Mouse (Mus musculus): ENCODE measurements at regions not wholly inside any gene's neighbourhood (a gene's known extent, or its start where the extent isn't known, plus 50 kb on each side); places are given as distances from the start of the nearest gene placed in this dataset.

GRCm38 (mm10) chr5:44416844-44417589, 190.6 kb upstream of the Tapt1 start:
- Histone ChIP-seq H3K27ac (peak overlapping the region; percentile 40; the same call in 1 of the 2 replicates), H3K27me3 (ENCODE audit: control insufficient read depth, insufficient read depth, low read length) (no peaks in the 10 kb centered on the region), H3K9ac (ENCODE audit: low read depth, low read length) (no peak overlapping the region), H3K79me2 (replicated peaks; ENCODE audit: control insufficient read depth, insufficient read depth, low read length) (no peaks in the 10 kb centered on the region), H3K36me3 (ENCODE audit: control insufficient read depth, insufficient read depth, low read length) (0 out of 2 replicates have a peak, but pooled peaks cover 3% of the 10 kb centered on the region), H3K4me1 (ENCODE audit: control insufficient read depth, insufficient read depth, low read length) (peaks cover 5% of the 10 kb centered on the region), H3K4me3 (no peak overlapping the region)
- 47% methylated on average over 4 of the region's 4 CpGs for WGBS
- intact Hi-C loops (cut with DNase I), result no loop called here
- DNase-seq, result peak in 1 of 2 experiments; percentile 38
- TF ChIP-seq EP300 (IDR thresholded peaks at IDR 0.05; ENCODE audit: insufficient read depth, low read depth, low read length), result no peak

DNA sequence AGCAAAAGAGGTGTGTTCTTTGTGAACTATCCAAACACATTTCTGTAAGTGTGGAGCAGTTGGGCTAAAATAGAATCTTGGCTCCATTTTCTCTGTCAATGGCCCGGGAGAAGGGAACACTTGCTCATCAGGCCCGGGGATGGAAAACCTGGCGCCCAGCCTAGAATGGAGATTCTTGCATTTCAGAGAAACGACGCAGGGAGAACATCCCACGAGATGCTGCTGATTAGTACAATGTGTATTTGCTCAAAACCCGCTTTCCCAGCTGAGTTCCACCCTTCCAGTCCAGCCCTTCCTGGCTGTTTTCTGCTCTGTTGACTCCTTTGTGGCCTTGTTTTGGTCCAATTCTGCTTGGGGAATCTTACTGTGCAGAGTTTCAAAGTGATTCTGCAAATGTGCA, 188.0 kb upstream of the Tapt1 start:
- 14% methylated on average over 7 of the region's 7 CpGs for WGBS

DNA sequence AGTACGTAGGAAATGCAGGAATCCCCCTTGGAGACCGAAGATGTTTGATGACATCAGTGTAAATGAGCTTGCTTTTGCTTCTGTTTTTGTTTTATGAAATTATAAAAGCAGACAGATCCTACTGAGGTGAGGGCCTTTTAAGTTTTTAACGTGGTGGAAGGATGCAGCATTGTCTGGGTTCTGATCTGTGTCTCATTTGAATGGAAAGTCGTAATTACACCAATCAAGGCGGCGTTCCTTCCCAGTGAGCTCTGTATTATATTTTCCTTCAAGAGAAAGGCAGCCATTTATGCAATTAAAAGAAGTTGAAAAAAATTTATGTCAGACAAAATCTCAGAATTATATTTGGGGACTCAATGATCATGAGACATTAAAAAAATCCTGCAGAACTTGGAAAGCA, 176.9 kb upstream of the Tapt1 start:
- 79% methylated on average over 6 of the region's 6 CpGs for WGBS

More for the DNA sequence above, 188.0 kb upstream of the Tapt1 start:
- no peak overlapping the region for H3K9ac ChIP-seq (ENCODE audit: low read depth, low read length)
- peak overlapping the region; percentile 3; the same call in 1 of the 2 replicates for H3K27ac ChIP-seq
- intact Hi-C loops (cut with DNase I), result no loop called here
- peak; percentile 71 to 77 for DNase-seq
- no peaks in the 10 kb centered on the region for H3K27me3 ChIP-seq (ENCODE audit: control insufficient read depth, insufficient read depth, low read length)
- H3K4me1 ChIP-seq (ENCODE audit: control insufficient read depth, insufficient read depth, low read length), result peaks cover 5% of the 10 kb centered on the region
- H3K79me2 ChIP-seq (replicated peaks; ENCODE audit: control insufficient read depth, insufficient read depth, low read length), result no peaks in the 10 kb centered on the region
- TF ChIP-seq CTCF (IDR thresholded peaks at IDR 0.05), result no peak
- 0 out of 2 replicates have a peak, but pooled peaks have one; percentile 24 for TF ChIP-seq EP300 (IDR thresholded peaks at IDR 0.05; ENCODE audit: insufficient read depth, low read depth, low read length)
- H3K4me3 ChIP-seq, result no peak overlapping the region
- H3K36me3 ChIP-seq (ENCODE audit: control insufficient read depth, insufficient read depth, low read length), result 0 out of 2 replicates have a peak, but pooled peaks cover 3% of the 10 kb centered on the region

GRCm38 (mm10) chr5:44400573-44401332, 174.3 kb upstream of the Tapt1 start:
- Histone ChIP-seq H3K27ac (no peak overlapping the region), H3K79me2 (replicated peaks; ENCODE audit: control insufficient read depth, insufficient read depth, low read length) (no peaks in the 10 kb centered on the region), H3K9ac (ENCODE audit: low read depth, low read length) (no peak overlapping the region), H3K36me3 (ENCODE audit: control insufficient read depth, insufficient read depth, low read length) (no peaks in the 10 kb centered on the region), H3K4me3 (no peak overlapping the region), H3K4me1 (ENCODE audit: control insufficient read depth, insufficient read depth, low read length) (no peaks in the 10 kb centered on the region), H3K27me3 (ENCODE audit: control insufficient read depth, insufficient read depth, low read length) (no peaks in the 10 kb centered on the region)
- 71% methylated on average over 8 of the region's 8 CpGs for WGBS
- TF ChIP-seq EP300 (IDR thresholded peaks at IDR 0.05; ENCODE audit: insufficient read depth, low read depth, low read length) (no peak), CTCF (IDR thresholded peaks at IDR 0.05) (no peak), POLR2A (IDR thresholded peaks at IDR 0.05; ENCODE audit: insufficient read depth, low read depth, low read length) (no peak)
- no peak for DNase-seq
- intact Hi-C loops (cut with DNase I), result no loop called here

More for the DNA sequence above, 176.9 kb upstream of the Tapt1 start:
- Histone ChIP-seq H3K4me1 (ENCODE audit: control insufficient read depth, insufficient read depth, low read length) (no peaks in the 10 kb centered on the region), H3K27me3 (ENCODE audit: control insufficient read depth, insufficient read depth, low read length) (no peaks in the 10 kb centered on the region), H3K9ac (ENCODE audit: low read depth, low read length) (no peak overlapping the region), H3K27ac (no peak overlapping the region), H3K79me2 (replicated peaks; ENCODE audit: control insufficient read depth, insufficient read depth, low read length) (no peaks in the 10 kb centered on the region), H3K4me3 (no peak overlapping the region), H3K36me3 (ENCODE audit: control insufficient read depth, insufficient read depth, low read length) (no peaks in the 10 kb centered on the region)
- no peak for TF ChIP-seq POLR2A (IDR thresholded peaks at IDR 0.05; ENCODE audit: insufficient read depth, low read depth, low read length)
- TF ChIP-seq EP300 (IDR thresholded peaks at IDR 0.05; ENCODE audit: insufficient read depth, low read depth, low read length), result no peak
- no peak for TF ChIP-seq CTCF (IDR thresholded peaks at IDR 0.05)
- intact Hi-C loops (cut with DNase I), result no loop called here
- no peak for DNase-seq

DNA sequence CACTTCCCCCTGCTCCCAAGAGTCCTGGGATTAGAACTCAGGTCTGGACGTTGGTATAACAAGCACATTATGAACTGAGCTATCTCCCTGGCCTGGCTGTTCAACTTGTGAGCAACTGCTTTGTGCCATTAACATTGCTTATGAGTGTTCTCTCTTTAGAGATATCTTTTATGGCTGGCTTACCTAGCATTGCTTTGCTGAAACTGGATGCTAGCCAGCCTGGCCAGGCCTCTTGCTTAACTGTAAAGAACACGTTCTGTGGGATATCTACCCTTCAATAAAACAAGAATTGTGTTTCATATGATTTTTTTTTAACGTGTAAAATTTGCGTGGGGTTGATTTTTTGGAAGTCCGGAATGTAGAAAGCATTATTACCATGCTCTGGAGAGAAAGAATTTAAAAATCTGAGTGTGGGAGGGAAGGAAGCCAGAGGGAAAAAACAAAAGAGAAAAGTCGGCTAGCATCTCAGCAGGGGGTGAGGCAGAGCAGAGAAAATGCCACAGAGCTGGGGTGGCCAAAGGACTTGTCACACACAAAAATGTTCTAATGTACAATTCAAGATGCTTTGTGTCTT, 160.9 kb upstream of the Tapt1 start:
- 44% methylated on average over 6 of the region's 6 CpGs for WGBS
- no peak overlapping the region for H3K9ac ChIP-seq (ENCODE audit: low read depth, low read length)
- TF ChIP-seq POLR2A (IDR thresholded peaks at IDR 0.05; ENCODE audit: insufficient read depth, low read depth, low read length) (no peak), CTCF (IDR thresholded peaks at IDR 0.05) (no peak), EP300 (IDR thresholded peaks at IDR 0.05; ENCODE audit: insufficient read depth, low read depth, low read length) (no peak)
- no peaks in the 10 kb centered on the region for H3K4me1 ChIP-seq (ENCODE audit: control insufficient read depth, insufficient read depth, low read length)
- no peak for DNase-seq
- no peaks in the 10 kb centered on the region for H3K27me3 ChIP-seq (ENCODE audit: control insufficient read depth, insufficient read depth, low read length)
- no peak overlapping the region for H3K27ac ChIP-seq
- H3K36me3 ChIP-seq (ENCODE audit: control insufficient read depth, insufficient read depth, low read length), result no peaks in the 10 kb centered on the region
- H3K4me3 ChIP-seq, result no peak overlapping the region
- no peaks in the 10 kb centered on the region for H3K79me2 ChIP-seq (replicated peaks; ENCODE audit: control insufficient read depth, insufficient read depth, low read length)
- intact Hi-C loops (cut with DNase I), result no loop called here

DNA sequence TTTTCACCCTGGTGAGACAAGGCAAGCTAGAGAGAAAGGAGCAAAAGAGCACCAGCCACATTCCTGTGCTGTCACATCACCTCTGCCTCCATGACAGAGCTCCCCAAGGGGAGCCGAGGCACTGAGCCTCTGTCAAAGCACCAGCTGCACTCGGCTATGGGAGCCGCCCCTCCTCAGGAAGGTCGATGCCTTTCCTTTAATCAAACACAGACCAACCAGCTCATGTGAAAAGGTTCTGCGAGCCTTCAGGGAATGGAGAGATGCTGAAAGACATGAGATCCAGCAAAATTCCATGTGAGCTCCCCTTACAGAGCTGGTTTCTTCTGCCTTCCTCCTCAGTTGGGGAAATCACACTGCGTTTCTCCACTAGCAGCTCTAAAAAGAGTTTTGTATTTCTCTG, 159.8 kb upstream of the Tapt1 start:
- intact Hi-C loops (cut with DNase I), result no loop called here
- WGBS, result 50% methylated on average over 6 of the region's 6 CpGs
- Histone ChIP-seq H3K4me3 (no peak overlapping the region), H3K9ac (ENCODE audit: low read depth, low read length) (no peak overlapping the region), H3K27me3 (ENCODE audit: control insufficient read depth, insufficient read depth, low read length) (no peaks in the 10 kb centered on the region), H3K79me2 (replicated peaks; ENCODE audit: control insufficient read depth, insufficient read depth, low read length) (no peaks in the 10 kb centered on the region), H3K27ac (no peak overlapping the region), H3K36me3 (ENCODE audit: control insufficient read depth, insufficient read depth, low read length) (no peaks in the 10 kb centered on the region), H3K4me1 (ENCODE audit: control insufficient read depth, insufficient read depth, low read length) (no peaks in the 10 kb centered on the region)
- no peak for DNase-seq
- no peak for TF ChIP-seq POLR2A (IDR thresholded peaks at IDR 0.05; ENCODE audit: insufficient read depth, low read depth, low read length)
- no peak for TF ChIP-seq EP300 (IDR thresholded peaks at IDR 0.05; ENCODE audit: insufficient read depth, low read depth, low read length)
- no peak for TF ChIP-seq CTCF (IDR thresholded peaks at IDR 0.05)
